ENCODE assay signal across 8 mouse cellular contexts in genomic region chr7:130866640-130867039, GRCm38 (mm10). TPM values are rescaled to one million over a fixed set of nuclear protein-coding genes. Genes with fewer than 3 reads are reported as not detected.
DNase-seq lines count a peak whose midpoint lies in the region; ATAC-seq and TF ChIP-seq lines count a peak whose summit lies in the region.

No protein-coding gene starts in this region.

- 10% methylated on average over 13 of the region's 13 CpGs for WGBS in liver, adult 2 months
- 3% methylated on average over 13 of the region's 13 CpGs for WGBS in limb, embryonic 11.5 days
- 2% methylated on average over 13 of the region's 13 CpGs for WGBS in neural tube, embryonic 15.5 days

- no peak for ATAC-seq in limb, embryonic 11.5 days (ENCODE audit: insufficient number of reproducible peaks, low FRiP score, low TSS enrichment, low read depth)
- ATAC-seq in neural tube, embryonic 15.5 days (ENCODE audit: low FRiP score), result no peak
- no peak for ATAC-seq in frontal cortex, adult (ENCODE audit: low TSS enrichment)

- no peaks in the 10 kb centered on the region for H3K27me3 ChIP-seq in liver, adult 2 months (ENCODE audit: control insufficient read depth, insufficient read depth, low read length)
- H3K27me3 ChIP-seq in limb, embryonic 11.5 days (ENCODE audit: control insufficient read depth, insufficient read depth, low read length), result no peaks in the 10 kb centered on the region
- H3K27me3 ChIP-seq in neural tube, embryonic 15.5 days (replicated peaks), result no peaks in the 10 kb centered on the region

- H3K4me2 ChIP-seq in limb, embryonic 11.5 days (ENCODE audit: low read depth, severe bottlenecking), result peak overlapping the region; percentile 77
- H3K4me2 ChIP-seq in neural tube, embryonic 15.5 days, result peak overlapping the region; percentile 66

- no peak for DNase-seq in liver, adult 2 months (ENCODE audit: extremely low read depth, low read depth, low spot score)
- no peak for DNase-seq in liver
- no peak for DNase-seq in limb, embryonic 11.5 days (ENCODE audit: low spot score)
- DNase-seq in urinary bladder, postnatal 4 days (ENCODE audit: low spot score in 2 of 2), result no peak
- no peak for DNase-seq in right cerebral cortex, postnatal 14 days

- H3K36me3 ChIP-seq in liver, adult 2 months (ENCODE audit: control insufficient read depth, insufficient read depth, low read length), result no peaks in the 10 kb centered on the region
- no peaks in the 10 kb centered on the region for H3K36me3 ChIP-seq in limb, embryonic 11.5 days (ENCODE audit: control insufficient read depth, insufficient read depth, low read length)
- no peaks in the 10 kb centered on the region for H3K36me3 ChIP-seq in neural tube, embryonic 15.5 days

- peak overlapping the region; percentile 95 for H3K9ac ChIP-seq in liver, adult 2 months (ENCODE audit: low read depth, low read length)
- H3K9ac ChIP-seq in limb, embryonic 11.5 days (ENCODE audit: low read length), result peak overlapping the region; percentile 73; the same call in 1 of the 2 replicates
- peak overlapping the region; percentile 82 for H3K9ac ChIP-seq in neural tube, embryonic 15.5 days (replicated peaks)

- H3K27ac ChIP-seq in liver, adult 2 months (replicated peaks; ENCODE audit: insufficient read depth, low read depth, low read length), result no peak overlapping the region
- no peak overlapping the region; the same call in 1 of the 2 replicates for H3K27ac ChIP-seq in embryonic fibroblast, embryonic 13.5 days (ENCODE audit: insufficient read depth, low read length)
- no peak overlapping the region for H3K27ac ChIP-seq in limb, embryonic 11.5 days (replicated peaks; ENCODE audit: low read depth, low read length)
- H3K27ac ChIP-seq in neural tube, embryonic 15.5 days (replicated peaks), result peak overlapping the region; percentile 94

- no peak for TF ChIP-seq POLR2A in liver, adult 2 months (IDR thresholded peaks at IDR 0.05; ENCODE audit: extremely low read depth, insufficient read depth, low read length)
- TF ChIP-seq POLR2A in embryonic fibroblast, embryonic 13.5 days (IDR thresholded peaks at IDR 0.05; ENCODE audit: low read depth, low read length), result no peak

- TF ChIP-seq CTCF in liver, adult 2 months (IDR thresholded peaks at IDR 0.05; ENCODE audit: low read depth, low read length), result no peak
- no peak for TF ChIP-seq CTCF in embryonic fibroblast, embryonic 13.5 days (IDR thresholded peaks at IDR 0.05; ENCODE audit: borderline replicate concordance, insufficient read depth, low read length)

- peaks cover 4% of the 10 kb centered on the region; the same call in 1 of the 2 replicates for H3K79me2 ChIP-seq in liver, adult 2 months (ENCODE audit: control insufficient read depth, insufficient read depth, low read length)

- H3K4me1 ChIP-seq in liver, adult 2 months (ENCODE audit: control insufficient read depth, insufficient read depth, low read length), result peaks cover 1% of the 10 kb centered on the region; the same call in 1 of the 2 replicates
- H3K4me1 ChIP-seq in embryonic fibroblast, embryonic 13.5 days (ENCODE audit: control insufficient read depth, insufficient read depth, low read length), result peaks cover 1% of the 10 kb centered on the region; the same call in 1 of the 2 replicates
- H3K4me1 ChIP-seq in limb, embryonic 11.5 days (ENCODE audit: control insufficient read depth, insufficient read depth, low read length), result no peaks in the 10 kb centered on the region
- H3K4me1 ChIP-seq in neural tube, embryonic 15.5 days, result peaks cover 15% of the 10 kb centered on the region

- H3K9me3 ChIP-seq in limb, embryonic 11.5 days (ENCODE audit: control insufficient read depth, low read length), result no peaks in the 10 kb centered on the region
- H3K9me3 ChIP-seq in neural tube, embryonic 15.5 days (replicated peaks), result no peaks in the 10 kb centered on the region

- peak overlapping the region; percentile 89 for H3K4me3 ChIP-seq in liver, adult 2 months (ENCODE audit: insufficient read depth, low read depth, low read length)
- peak overlapping the region; percentile 97 for H3K4me3 ChIP-seq in embryonic fibroblast, embryonic 13.5 days (ENCODE audit: insufficient read depth, low read length)
- peak overlapping the region; percentile 80 for H3K4me3 ChIP-seq in limb, embryonic 11.5 days (ENCODE audit: low read depth, low read length)
- peak overlapping the region; percentile 89 for H3K4me3 ChIP-seq in neural tube, embryonic 15.5 days (replicated peaks)

RNA-seq across cellular contexts. Expression of gene Plekha1, which starts 1.1 kb away (rescaled TPM):
- total RNA-seq in liver, adult 2 months (2014; rRNA removed), result 7.0 and 9.3 TPM in 2 replicates
- polyA plus RNA-seq in liver, adult 2 months (2012; rRNA removed), result 4.3 and 5.6 TPM in 2 replicates
- 56.4 and 60.8 TPM in 2 replicates for polyA plus RNA-seq in embryonic fibroblast, embryonic 13.5 days (2011; ENCODE audit: insufficient read length, low read depth, missing spikeins)
- polyA plus RNA-seq in limb, embryonic 11.5 days (2014; fragmentation: Nextera tagmentation; extraction: Ambion mirVana), result 21.3 and 24.7 TPM in 2 replicates
- 53.6 and 57.9 TPM in 2 replicates for polyA plus RNA-seq in neural tube, embryonic 15.5 days (2015; fragmentation: Nextera tagmentation; extraction: Ambion mirVana)
